Mouse (Mus musculus): ENCODE measurements around the gene Gm21970. TPM values are rescaled to one million over a fixed set of nuclear protein-coding genes. Genes with fewer than 3 reads are reported as not detected.
A peak's percentile ranks its signal among the peaks of the same experiment; 100 is the strongest.

Gene Gm21970
- polyA plus RNA-seq, 1 experiment from 2014 or later, result not detected

- Histone ChIP-seq H3K9me3 (replicated peaks; ENCODE audit: control insufficient read depth, low read length, poor library complexity, severe bottlenecking) (no peaks in the 10 kb centered on the region), H3K27me3 (ENCODE audit: control insufficient read depth, insufficient read depth, low read depth, low read length) (peaks cover 2% of the 10 kb centered on the region; the same call in 1 of the 2 replicates), H3K4me2 (ENCODE audit: low read length) (no peak overlapping the region), H3K27ac (ENCODE audit: low read length) (no peak overlapping the region), H3K9ac (ENCODE audit: low read depth, low read length) (no peak overlapping the region), H3K4me3 (ENCODE audit: low read depth, low read length) (no peak overlapping the region), H3K36me3 (ENCODE audit: control insufficient read depth, insufficient read depth, low read length) (no peaks in the 10 kb centered on the region), H3K4me1 (ENCODE audit: control insufficient read depth, insufficient read depth, low read length) (no peaks in the 10 kb centered on the region; the same call in 1 of the 2 replicates)
- no peak for ATAC-seq
- 69% methylated on average over 12 of the region's 12 CpGs for WGBS
Measured at GRCm38 (mm10) chr16:91362616-91363272, 28.8 kb upstream of the Gm21970 start.

- Histone ChIP-seq H3K27ac (ENCODE audit: low read length) (no peak overlapping the region), H3K36me3 (ENCODE audit: control insufficient read depth, insufficient read depth, low read length) (no peaks in the 10 kb centered on the region), H3K9me3 (replicated peaks; ENCODE audit: control insufficient read depth, low read length, poor library complexity, severe bottlenecking) (no peaks in the 10 kb centered on the region), H3K4me3 (ENCODE audit: low read depth, low read length) (no peak overlapping the region), H3K27me3 (ENCODE audit: control insufficient read depth, insufficient read depth, low read depth, low read length) (no peaks in the 10 kb centered on the region), H3K9ac (ENCODE audit: low read depth, low read length) (no peak overlapping the region), H3K4me2 (ENCODE audit: low read length) (no peak overlapping the region), H3K4me1 (ENCODE audit: control insufficient read depth, insufficient read depth, low read length) (no peaks in the 10 kb centered on the region; the same call in 1 of the 2 replicates)
- no peak for ATAC-seq
- 28% methylated on average over 3 of the region's 3 CpGs for WGBS
Measured at GRCm38 (mm10) chr16:91363483-91363882, 28.0 kb upstream of the Gm21970 start.

GRCm38 (mm10) chr16:91366567-91366966 lies 25.0 kb upstream of the Gm21970 start:
- H3K27me3 ChIP-seq (ENCODE audit: control insufficient read depth, insufficient read depth, low read depth, low read length), result no peaks in the 10 kb centered on the region
- ATAC-seq, result no peak
- H3K4me1 ChIP-seq (ENCODE audit: control insufficient read depth, insufficient read depth, low read length), result no peaks in the 10 kb centered on the region
- H3K9ac ChIP-seq (ENCODE audit: low read depth, low read length), result no peak overlapping the region
- no peak overlapping the region for H3K4me2 ChIP-seq (ENCODE audit: low read length)
- H3K4me3 ChIP-seq (ENCODE audit: low read depth, low read length), result no peak overlapping the region
- H3K27ac ChIP-seq (ENCODE audit: low read length), result no peak overlapping the region
- H3K9me3 ChIP-seq (replicated peaks; ENCODE audit: control insufficient read depth, low read length, poor library complexity, severe bottlenecking), result no peaks in the 10 kb centered on the region
- H3K36me3 ChIP-seq (ENCODE audit: control insufficient read depth, insufficient read depth, low read length), result no peaks in the 10 kb centered on the region

- Histone ChIP-seq H3K4me3 (ENCODE audit: low read depth, low read length) (no peak overlapping the region), H3K36me3 (ENCODE audit: control insufficient read depth, insufficient read depth, low read length) (no peaks in the 10 kb centered on the region), H3K9ac (ENCODE audit: low read depth, low read length) (no peak overlapping the region), H3K27ac (ENCODE audit: low read length) (no peak overlapping the region), H3K9me3 (replicated peaks; ENCODE audit: control insufficient read depth, low read length, poor library complexity, severe bottlenecking) (no peaks in the 10 kb centered on the region), H3K4me1 (ENCODE audit: control insufficient read depth, insufficient read depth, low read length) (no peaks in the 10 kb centered on the region), H3K4me2 (ENCODE audit: low read length) (no peak overlapping the region), H3K27me3 (ENCODE audit: control insufficient read depth, insufficient read depth, low read depth, low read length) (no peaks in the 10 kb centered on the region)
- WGBS, result 86% methylated on average over 2 of the region's 2 CpGs
- ATAC-seq, result no peak
Measured at GRCm38 (mm10) chr16:91367066-91367465, 24.5 kb upstream of the Gm21970 start.

GRCm38 (mm10) chr16:91372577-91373472 lies 18.7 kb upstream of the Gm21970 start, which contains the start of gene Ifnar2:
TSS of gene Ifnar2 (plus strand) at chr16:91372783.
- H3K4me3 ChIP-seq (ENCODE audit: low read depth, low read length), result peak within 1 kb of the TSS; percentile 82
- under 1% methylated on average over 62 of the region's 62 CpGs for WGBS
- peak within 1 kb of the TSS; percentile 96 for H3K27ac ChIP-seq (ENCODE audit: low read length)

GRCm38 (mm10) chr16:91373473-91374252 lies 17.9 kb upstream of the Gm21970 start:
- Histone ChIP-seq H3K9me3 (replicated peaks; ENCODE audit: control insufficient read depth, low read length, poor library complexity, severe bottlenecking) (no peaks in the 10 kb centered on the region), H3K27me3 (ENCODE audit: control insufficient read depth, insufficient read depth, low read depth, low read length) (no peaks in the 10 kb centered on the region), H3K36me3 (ENCODE audit: control insufficient read depth, insufficient read depth, low read length) (no peaks in the 10 kb centered on the region), H3K4me2 (ENCODE audit: low read length) (peak overlapping the region; percentile 81), H3K4me3 (ENCODE audit: low read depth, low read length) (peak overlapping the region; percentile 82), H3K9ac (ENCODE audit: low read depth, low read length) (peak overlapping the region; percentile 91), H3K4me1 (ENCODE audit: control insufficient read depth, insufficient read depth, low read length) (peaks cover 8% of the 10 kb centered on the region), H3K27ac (ENCODE audit: low read length) (peak overlapping the region; percentile 96)
- 48% methylated on average over 12 of the region's 13 CpGs for WGBS
- no peak for ATAC-seq

More at GRCm38 (mm10) chr16:91372577-91373472, 18.7 kb upstream of the Gm21970 start, which contains the start of gene Ifnar2:
- no peaks in the 10 kb centered on the region for H3K27me3 ChIP-seq (ENCODE audit: control insufficient read depth, insufficient read depth, low read depth, low read length)
- ATAC-seq, result peak; percentile 97
- H3K9me3 ChIP-seq (replicated peaks; ENCODE audit: control insufficient read depth, low read length, poor library complexity, severe bottlenecking), result no peaks in the 10 kb centered on the region
- H3K36me3 ChIP-seq (ENCODE audit: control insufficient read depth, insufficient read depth, low read length), result no peaks in the 10 kb centered on the region
- H3K9ac ChIP-seq (ENCODE audit: low read depth, low read length), result peak within 1 kb of the TSS; percentile 91
- H3K4me1 ChIP-seq (ENCODE audit: control insufficient read depth, insufficient read depth, low read length), result peaks cover 8% of the 10 kb centered on the region
- H3K4me2 ChIP-seq (ENCODE audit: low read length), result peak within 1 kb of the TSS; percentile 81

- ATAC-seq, result no peak
- Histone ChIP-seq H3K36me3 (ENCODE audit: control insufficient read depth, insufficient read depth, low read length) (no peaks in the 10 kb centered on the region), H3K9ac (ENCODE audit: low read depth, low read length) (no peak overlapping the region), H3K4me1 (ENCODE audit: control insufficient read depth, insufficient read depth, low read length) (peaks cover 8% of the 10 kb centered on the region), H3K9me3 (replicated peaks; ENCODE audit: control insufficient read depth, low read length, poor library complexity, severe bottlenecking) (no peaks in the 10 kb centered on the region), H3K4me3 (ENCODE audit: low read depth, low read length) (no peak overlapping the region), H3K27ac (ENCODE audit: low read length) (no peak overlapping the region), H3K4me2 (ENCODE audit: low read length) (no peak overlapping the region; the same call in 1 of the 2 replicates), H3K27me3 (ENCODE audit: control insufficient read depth, insufficient read depth, low read depth, low read length) (no peaks in the 10 kb centered on the region)
- 98% methylated on average over 3 of the region's 3 CpGs for WGBS
Measured at GRCm38 (mm10) chr16:91374253-91374634, 17.3 kb upstream of the Gm21970 start.

GRCm38 (mm10) chr16:91376701-91377100 lies 14.8 kb upstream of the Gm21970 start:
- Histone ChIP-seq H3K9me3 (replicated peaks; ENCODE audit: control insufficient read depth, low read length, poor library complexity, severe bottlenecking) (no peaks in the 10 kb centered on the region), H3K27ac (ENCODE audit: low read length) (no peak overlapping the region)
- ATAC-seq, result no peak

More at GRCm38 (mm10) chr16:91376701-91377100, 14.8 kb upstream of the Gm21970 start:
- Histone ChIP-seq H3K4me1 (ENCODE audit: control insufficient read depth, insufficient read depth, low read length) (peaks cover 8% of the 10 kb centered on the region), H3K36me3 (ENCODE audit: control insufficient read depth, insufficient read depth, low read length) (no peaks in the 10 kb centered on the region), H3K4me2 (ENCODE audit: low read length) (no peak overlapping the region), H3K4me3 (ENCODE audit: low read depth, low read length) (no peak overlapping the region), H3K9ac (ENCODE audit: low read depth, low read length) (no peak overlapping the region), H3K27me3 (ENCODE audit: control insufficient read depth, insufficient read depth, low read depth, low read length) (no peaks in the 10 kb centered on the region)
- WGBS, result 85% methylated on average over 10 of the region's 10 CpGs

Data from midbrain, embryonic 16.5 days (tissue).